Mouse (Mus musculus): ENCODE results near the gene Opcml. TPM values are rescaled to one million over a fixed set of nuclear protein-coding genes. Genes with fewer than 3 reads are reported as not detected.

Opcml gene
- polyA plus RNA-seq, 1 experiment, result not detected

DNA sequence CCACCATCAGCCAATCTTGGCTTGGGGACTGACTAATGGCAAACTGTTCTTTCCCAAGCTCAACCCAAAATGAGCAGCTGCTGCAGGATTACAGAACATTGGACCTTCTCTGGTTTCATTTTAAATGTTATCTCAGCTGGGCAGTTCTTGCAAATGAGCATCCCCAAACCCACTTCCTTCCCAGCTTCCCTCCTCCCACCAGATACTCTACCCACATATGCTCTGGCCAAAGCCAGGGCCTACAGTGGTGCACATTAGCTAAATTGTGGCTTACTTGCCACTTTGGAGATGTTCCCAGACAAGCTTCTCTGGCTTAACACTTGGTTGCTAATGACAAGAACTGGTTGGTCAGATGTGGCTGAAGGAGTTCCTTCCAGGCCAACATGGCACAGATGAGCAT lies 311.4 kb downstream of the Opcml start:
- Histone ChIP-seq H3K4me2 (ENCODE audit: low read depth) (no peak overlapping the region), H3K27me3 (ENCODE audit: control insufficient read depth, insufficient read depth, insufficient read length) (no peaks in the 10 kb centered on the region), H3ac (ENCODE audit: control insufficient read depth, insufficient read length) (no peak overlapping the region), H3K36me3 (ENCODE audit: control insufficient read depth, insufficient read depth) (no peaks in the 10 kb centered on the region), H3K79me2 (ENCODE audit: control insufficient read depth, insufficient read depth) (no peaks in the 10 kb centered on the region), H3K4me3 (no peak overlapping the region)
- TF ChIP-seq REST (IDR thresholded peaks at IDR 0.05; ENCODE audit: insufficient read depth, insufficient read length), result no peak
- no peak for TF ChIP-seq SRF (IDR thresholded peaks at IDR 0.05; ENCODE audit: control insufficient read depth, insufficient read length, low read depth)
- TF ChIP-seq POLR2A (IDR thresholded peaks at IDR 0.05; ENCODE audit: insufficient read length, low read depth), result no peak
- TF ChIP-seq TCF3 (IDR thresholded peaks at IDR 0.05; ENCODE audit: insufficient read length, low read depth), result no peak
- TF ChIP-seq MAX (IDR thresholded peaks at IDR 0.05; ENCODE audit: low read depth), result no peak
- TF ChIP-seq USF1 (IDR thresholded peaks at IDR 0.05; ENCODE audit: low read depth), result no peak
- no peak for TF ChIP-seq E2F4 (IDR thresholded peaks at IDR 0.05; ENCODE audit: insufficient read depth)
- no peak for TF ChIP-seq MYOG (IDR thresholded peaks at IDR 0.05; ENCODE audit: control insufficient read depth in 1 of 3, insufficient read depth in 1 of 3, insufficient read length in 2 of 3, low read depth in 2 of 3)
- TF ChIP-seq CEBPB (IDR thresholded peaks at IDR 0.05; ENCODE audit: insufficient read depth, poor library complexity, severe bottlenecking), result no peak
- TF ChIP-seq POLR2AphosphoS2 (IDR thresholded peaks at IDR 0.05; ENCODE audit: insufficient read length, low read depth), result no peak
- no peak for TF ChIP-seq MYOD1 (IDR thresholded peaks at IDR 0.05; ENCODE audit: control insufficient read depth in 1 of 3, insufficient read length in 2 of 3, low read depth in 2 of 3)
- TF ChIP-seq TCF12 (IDR thresholded peaks at IDR 0.05; ENCODE audit: insufficient read depth, poor library complexity, severe bottlenecking), result no peak

GRCm38 (mm10) chr9:28121858-28122257 lies 331.3 kb downstream of the Opcml start:
- Histone ChIP-seq H3K4me3 (no peak overlapping the region), H3ac (ENCODE audit: control insufficient read depth, insufficient read length) (no peak overlapping the region)
- TF ChIP-seq MYOD1 (IDR thresholded peaks at IDR 0.05; ENCODE audit: control insufficient read depth in 1 of 3, insufficient read length in 2 of 3, low read depth in 2 of 3) (no peak), TCF3 (IDR thresholded peaks at IDR 0.05; ENCODE audit: insufficient read length, low read depth) (no peak)

DNA sequence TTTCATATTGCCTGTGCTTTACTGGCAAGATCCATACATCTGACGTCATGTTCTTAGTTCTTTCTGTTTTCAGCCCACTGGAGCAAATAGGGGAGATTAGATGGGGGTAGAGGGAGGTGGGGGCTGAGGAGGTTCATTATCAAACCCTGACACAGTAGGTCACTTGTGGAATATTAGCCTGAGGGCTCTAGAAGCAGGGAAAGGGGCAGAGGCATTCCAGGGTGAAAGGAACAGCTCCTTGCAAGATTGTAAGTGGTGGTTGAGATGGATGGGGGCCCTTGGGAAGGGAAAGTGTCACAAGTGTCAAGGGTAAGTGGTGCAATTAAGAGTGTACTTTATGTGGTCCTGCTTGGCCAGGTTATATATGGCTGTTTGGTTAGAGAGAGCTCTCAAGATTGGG lies 338.2 kb downstream of the Opcml start:
- Histone ChIP-seq H3K4me3 (no peak overlapping the region), H3K36me3 (ENCODE audit: control insufficient read depth, insufficient read depth) (no peaks in the 10 kb centered on the region), H3ac (ENCODE audit: control insufficient read depth, insufficient read length) (no peak overlapping the region), H3K4me2 (ENCODE audit: low read depth) (no peak overlapping the region), H3K79me2 (ENCODE audit: control insufficient read depth, insufficient read depth) (no peaks in the 10 kb centered on the region), H3K27me3 (ENCODE audit: control insufficient read depth, insufficient read depth, insufficient read length) (no peaks in the 10 kb centered on the region)
- TF ChIP-seq MYOD1 (IDR thresholded peaks at IDR 0.05; ENCODE audit: control insufficient read depth in 1 of 3, insufficient read length in 2 of 3, low read depth in 2 of 3) (no peak), E2F4 (IDR thresholded peaks at IDR 0.05; ENCODE audit: insufficient read depth) (no peak), TCF12 (IDR thresholded peaks at IDR 0.05; ENCODE audit: insufficient read depth, poor library complexity, severe bottlenecking) (no peak), MYOG (IDR thresholded peaks at IDR 0.05; ENCODE audit: control insufficient read depth in 1 of 3, insufficient read depth in 1 of 3, insufficient read length in 2 of 3, low read depth in 2 of 3) (no peak), SRF (IDR thresholded peaks at IDR 0.05; ENCODE audit: control insufficient read depth, insufficient read length, low read depth) (no peak), POLR2AphosphoS2 (IDR thresholded peaks at IDR 0.05; ENCODE audit: insufficient read length, low read depth) (no peak), USF1 (IDR thresholded peaks at IDR 0.05; ENCODE audit: low read depth) (no peak), CEBPB (IDR thresholded peaks at IDR 0.05; ENCODE audit: insufficient read depth, poor library complexity, severe bottlenecking) (no peak), POLR2A (IDR thresholded peaks at IDR 0.05; ENCODE audit: insufficient read length, low read depth) (no peak), MAX (IDR thresholded peaks at IDR 0.05; ENCODE audit: low read depth) (no peak), REST (IDR thresholded peaks at IDR 0.05; ENCODE audit: insufficient read depth, insufficient read length) (no peak), TCF3 (IDR thresholded peaks at IDR 0.05; ENCODE audit: insufficient read length, low read depth) (no peak)

More at GRCm38 (mm10) chr9:28121858-28122257, 331.3 kb downstream of the Opcml start:
- Histone ChIP-seq H3K4me2 (ENCODE audit: low read depth) (no peak overlapping the region), H3K79me2 (ENCODE audit: control insufficient read depth, insufficient read depth) (no peaks in the 10 kb centered on the region), H3K27me3 (ENCODE audit: control insufficient read depth, insufficient read depth, insufficient read length) (no peaks in the 10 kb centered on the region), H3K36me3 (ENCODE audit: control insufficient read depth, insufficient read depth) (no peaks in the 10 kb centered on the region)

DNA sequence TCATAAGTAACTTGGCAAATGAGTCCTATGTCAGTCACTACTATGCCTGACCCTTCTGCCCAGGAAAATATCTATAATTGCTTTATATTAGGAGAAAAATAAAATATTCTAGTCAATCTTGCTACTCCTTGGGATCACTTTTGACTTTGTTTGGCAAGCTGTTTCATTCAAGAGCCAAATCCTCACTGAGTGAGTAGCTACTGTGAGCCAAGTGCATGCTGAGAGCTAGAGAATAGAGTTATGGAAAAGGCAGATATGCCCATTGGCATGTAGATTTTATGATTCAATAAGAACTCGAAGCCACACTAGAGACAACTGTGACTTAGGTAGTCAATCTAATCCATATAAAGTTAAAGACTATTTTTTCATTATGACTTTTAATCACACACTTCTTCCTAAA lies 340.9 kb downstream of the Opcml start:
- H3K4me3 ChIP-seq, result no peak overlapping the region
- no peaks in the 10 kb centered on the region for H3K36me3 ChIP-seq (ENCODE audit: control insufficient read depth, insufficient read depth)
- TF ChIP-seq MYOG (IDR thresholded peaks at IDR 0.05; ENCODE audit: control insufficient read depth in 1 of 3, insufficient read depth in 1 of 3, insufficient read length in 2 of 3, low read depth in 2 of 3) (no peak), E2F4 (IDR thresholded peaks at IDR 0.05; ENCODE audit: insufficient read depth) (no peak), TCF12 (IDR thresholded peaks at IDR 0.05; ENCODE audit: insufficient read depth, poor library complexity, severe bottlenecking) (no peak), MAX (IDR thresholded peaks at IDR 0.05; ENCODE audit: low read depth) (no peak), SRF (IDR thresholded peaks at IDR 0.05; ENCODE audit: control insufficient read depth, insufficient read length, low read depth) (no peak), POLR2AphosphoS2 (IDR thresholded peaks at IDR 0.05; ENCODE audit: insufficient read length, low read depth) (no peak), TCF3 (IDR thresholded peaks at IDR 0.05; ENCODE audit: insufficient read length, low read depth) (no peak)

DNA sequence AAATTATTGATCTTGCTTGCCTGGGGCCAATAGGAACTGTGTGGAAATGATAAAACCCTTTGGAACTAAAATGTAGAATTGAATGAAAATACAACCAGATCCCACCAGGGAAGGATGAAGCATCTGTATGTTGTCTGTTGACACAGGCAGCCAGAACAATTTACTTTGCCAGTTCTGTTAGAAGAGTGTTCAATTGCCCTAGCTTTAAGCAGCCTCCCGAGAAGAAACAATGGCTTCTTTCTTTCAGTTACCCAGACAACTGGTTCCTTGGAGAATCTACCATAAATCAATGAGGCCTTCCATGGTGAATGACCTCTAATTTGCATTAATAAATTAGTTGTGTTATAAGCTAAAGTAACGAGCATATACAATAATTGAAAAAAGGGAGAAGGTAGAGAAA lies 346.0 kb downstream of the Opcml start:
- H3K4me3 ChIP-seq, result no peak overlapping the region
- no peaks in the 10 kb centered on the region for H3K36me3 ChIP-seq (ENCODE audit: control insufficient read depth, insufficient read depth)
- TF ChIP-seq MAX (IDR thresholded peaks at IDR 0.05; ENCODE audit: low read depth) (no peak), MYOG (IDR thresholded peaks at IDR 0.05; ENCODE audit: control insufficient read depth in 1 of 3, insufficient read depth in 1 of 3, insufficient read length in 2 of 3, low read depth in 2 of 3) (no peak), TCF12 (IDR thresholded peaks at IDR 0.05; ENCODE audit: insufficient read depth, poor library complexity, severe bottlenecking) (no peak), USF1 (IDR thresholded peaks at IDR 0.05; ENCODE audit: low read depth) (no peak), CEBPB (IDR thresholded peaks at IDR 0.05; ENCODE audit: insufficient read depth, poor library complexity, severe bottlenecking) (no peak), POLR2AphosphoS2 (IDR thresholded peaks at IDR 0.05; ENCODE audit: insufficient read length, low read depth) (no peak), SRF (IDR thresholded peaks at IDR 0.05; ENCODE audit: control insufficient read depth, insufficient read length, low read depth) (no peak), REST (IDR thresholded peaks at IDR 0.05; ENCODE audit: insufficient read depth, insufficient read length) (no peak), E2F4 (IDR thresholded peaks at IDR 0.05; ENCODE audit: insufficient read depth) (no peak), POLR2A (IDR thresholded peaks at IDR 0.05; ENCODE audit: insufficient read length, low read depth) (no peak), MYOD1 (IDR thresholded peaks at IDR 0.05; ENCODE audit: control insufficient read depth in 1 of 3, insufficient read length in 2 of 3, low read depth in 2 of 3) (no peak), TCF3 (IDR thresholded peaks at IDR 0.05; ENCODE audit: insufficient read length, low read depth) (no peak)
- H3K27me3 ChIP-seq (ENCODE audit: control insufficient read depth, insufficient read depth, insufficient read length), result no peaks in the 10 kb centered on the region
- H3K79me2 ChIP-seq (ENCODE audit: control insufficient read depth, insufficient read depth), result no peaks in the 10 kb centered on the region
- no peak overlapping the region for H3ac ChIP-seq (ENCODE audit: control insufficient read depth, insufficient read length)
- H3K4me2 ChIP-seq (ENCODE audit: low read depth), result no peak overlapping the region

More for the DNA sequence above, 340.9 kb downstream of the Opcml start:
- H3K79me2 ChIP-seq (ENCODE audit: control insufficient read depth, insufficient read depth), result no peaks in the 10 kb centered on the region
- no peak overlapping the region for H3K4me2 ChIP-seq (ENCODE audit: low read depth)
- H3K27me3 ChIP-seq (ENCODE audit: control insufficient read depth, insufficient read depth, insufficient read length), result no peaks in the 10 kb centered on the region
- H3ac ChIP-seq (ENCODE audit: control insufficient read depth, insufficient read length), result no peak overlapping the region
